Mouse (Mus musculus): ENCODE measurements around the gene Csn1s1.

Gene Csn1s1

GRCm38 (mm10) chr5:87665908-87666307 lies at the start of gene Csn1s1:
TSS of gene Csn1s1 (plus strand) at chr5:87666208.
- no peak for DNase-seq (ENCODE audit: low read depth, low spot score)

DNA sequence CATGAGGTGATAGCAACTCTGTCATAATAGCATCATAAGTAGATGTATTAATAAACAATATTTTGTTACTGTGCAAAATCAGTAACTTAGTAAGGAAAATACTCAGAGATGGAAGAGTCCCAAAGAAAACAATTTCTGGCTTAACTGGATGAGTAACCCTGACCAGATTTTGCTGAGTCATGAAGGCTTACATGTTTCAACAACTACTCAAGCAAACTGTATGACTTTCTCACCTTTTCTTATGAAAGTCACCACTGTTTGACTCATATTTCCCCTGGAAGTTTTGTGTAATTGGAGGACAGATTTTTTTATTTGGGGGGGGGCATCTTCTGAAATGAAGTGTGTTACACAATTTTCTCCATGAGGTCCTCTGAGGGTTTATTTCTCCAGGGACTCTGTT lies 43.3 kb upstream of the Csn1s1 start:
- no peak for DNase-seq (ENCODE audit: low read depth, low spot score)

GRCm38 (mm10) chr5:87642787-87643186 lies 23.2 kb upstream of the Csn1s1 start:
- no peak for DNase-seq (ENCODE audit: low read depth, low spot score)

- no peak for DNase-seq (ENCODE audit: low read depth, low spot score)
Measured at GRCm38 (mm10) chr5:87699530-87699929, 33.5 kb downstream of the Csn1s1 start, which contains the start of gene Csn2. TSS of gene Csn2 (minus strand) at chr5:87699630.

GRCm38 (mm10) chr5:87705891-87706290 lies 39.9 kb downstream of the Csn1s1 start:
- DNase-seq (ENCODE audit: low read depth, low spot score): no peak

Measured in WW6 (cell line).